Comparison of ENCODE assay signal across 8 mouse cellular contexts in genomic region chr10:43870752-43871151, GRCm38 (mm10). TPM values are rescaled to one million over a fixed set of nuclear protein-coding genes. Genes with fewer than 3 reads are reported as not detected.
DNase-seq lines count a peak whose midpoint lies in the region.

No protein-coding gene starts in this region.

- peak; percentile 64 to 77 for DNase-seq in cerebellum, postnatal 10 days
- DNase-seq in cerebellum, adult 9-11 months, result no peak
- peak; percentile 47 for DNase-seq in left cerebral cortex, postnatal 4 days
- DNase-seq in left cerebral cortex, postnatal 25 days (ENCODE audit: low spot score in 2 of 2), result no peak
- peak; percentile 78 for DNase-seq in ZHBTc4 (ENCODE audit: low read depth, low spot score)
- peak; percentile 13 to 37 for DNase-seq in heart, postnatal 14 days
- peak; percentile 54 for DNase-seq in mesoderm, embryonic 11.5 days (ENCODE audit: low read depth, low spot score)
- DNase-seq in frontal cortex, postnatal 36 days (ENCODE audit: low spot score in 2 of 2), result no peak

- intact Hi-C loops in left cerebral cortex, postnatal 4 days (cut with DNase I), result no loop called here
- intact Hi-C loops in left cerebral cortex, postnatal 25 days (cut with DNase I), result no loop called here
- intact Hi-C loops in heart, postnatal 14 days (cut with DNase I), result loop anchor here (2.0 kb wide), 1 partner anchor 296 kb away; no protein-coding TSS in a partner anchor

RNA-seq across cellular contexts. Expression of gene Qrsl1, which starts 30.8 kb away (rescaled TPM):
- 10 to 100 TPM; 14.6 to 16.0 TPM for total RNA-seq in left cerebral cortex, postnatal 4 days (2021)
- total RNA-seq in left cerebral cortex, postnatal 25 days (2021), result 10 to 100 TPM; 14.8 to 15.0 TPM
- 10 to 100 TPM; 28.0 to 31.5 TPM for total RNA-seq in heart, postnatal 14 days (2021)

RNA-seq across cellular contexts. Expression of gene Rtn4ip1, which starts 30.9 kb away (rescaled TPM):
- total RNA-seq in left cerebral cortex, postnatal 4 days (2021), result 10 to 100 TPM; 10.7 to 11.2 TPM
- total RNA-seq in left cerebral cortex, postnatal 25 days (2021), result 10 to 100 TPM; 13.1 to 14.5 TPM
- total RNA-seq in heart, postnatal 14 days (2021), result 10 to 100 TPM; 49.5 to 50.5 TPM

Comparison
In these comparisons a context has a peak if more than half of its experiments do, and no peak if none do; other contexts are left out.
1. DNase-seq: peak in cerebellum, postnatal 10 days (2 of 2), left cerebral cortex, postnatal 4 days (single experiment), ZHBTc4 (single experiment), heart, postnatal 14 days (2 of 2) and mesoderm, embryonic 11.5 days (single experiment); none in cerebellum, adult 9-11 months (single experiment), left cerebral cortex, postnatal 25 days (0 of 2) and frontal cortex, postnatal 36 days (0 of 2).